Mouse (Mus musculus) left cerebral cortex, adult 11 months (tissue): ENCODE measurements around the gene Cacng4.

Source experiments
- DNase-seq: peaks from one replicate; pipeline ENCODE4 v3.0.0; 2022; ENCODE audit warnings: low spot score

The Cacng4 gene

DNA sequence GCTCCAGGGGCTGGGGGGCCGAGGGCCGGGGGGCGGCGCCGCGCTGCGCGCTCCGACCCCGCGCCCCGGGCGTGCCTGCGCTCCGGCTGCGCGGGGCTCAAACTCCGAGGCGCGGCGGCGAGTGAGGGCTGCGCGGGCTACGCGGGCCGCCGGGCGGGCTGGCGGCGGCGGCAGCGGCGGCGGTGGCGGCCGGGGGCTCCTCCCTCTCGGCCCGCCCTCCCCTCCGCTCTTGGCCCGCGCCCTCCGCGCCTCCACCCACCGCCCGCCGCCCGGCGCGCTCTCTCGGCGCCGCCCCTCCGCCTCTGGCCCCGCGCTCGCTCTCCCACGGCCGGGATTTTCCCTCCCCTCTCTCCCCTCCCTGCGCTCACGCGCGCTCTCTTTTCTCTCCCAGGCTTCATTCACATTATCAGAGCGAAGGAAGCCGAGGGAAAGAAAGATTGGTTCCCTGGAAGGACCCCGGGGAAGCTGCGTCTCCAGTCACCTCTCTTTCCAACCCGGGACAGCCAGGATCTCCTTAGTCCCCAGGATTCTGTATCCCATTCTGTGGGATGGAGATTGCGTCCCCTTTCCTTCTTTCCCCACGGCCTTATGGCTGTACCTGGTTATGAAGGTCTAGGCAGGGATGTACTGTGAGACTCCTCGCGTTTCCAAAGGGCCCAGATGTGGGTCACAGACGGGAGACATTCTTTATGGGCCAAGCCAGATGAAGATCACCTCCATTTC lies at the start of gene Cacng4:
Gene Cacng4, minus strand, starts transcription at position 11 of the 723 bp plus-strand sequence.
- no peak for DNase-seq

DNA sequence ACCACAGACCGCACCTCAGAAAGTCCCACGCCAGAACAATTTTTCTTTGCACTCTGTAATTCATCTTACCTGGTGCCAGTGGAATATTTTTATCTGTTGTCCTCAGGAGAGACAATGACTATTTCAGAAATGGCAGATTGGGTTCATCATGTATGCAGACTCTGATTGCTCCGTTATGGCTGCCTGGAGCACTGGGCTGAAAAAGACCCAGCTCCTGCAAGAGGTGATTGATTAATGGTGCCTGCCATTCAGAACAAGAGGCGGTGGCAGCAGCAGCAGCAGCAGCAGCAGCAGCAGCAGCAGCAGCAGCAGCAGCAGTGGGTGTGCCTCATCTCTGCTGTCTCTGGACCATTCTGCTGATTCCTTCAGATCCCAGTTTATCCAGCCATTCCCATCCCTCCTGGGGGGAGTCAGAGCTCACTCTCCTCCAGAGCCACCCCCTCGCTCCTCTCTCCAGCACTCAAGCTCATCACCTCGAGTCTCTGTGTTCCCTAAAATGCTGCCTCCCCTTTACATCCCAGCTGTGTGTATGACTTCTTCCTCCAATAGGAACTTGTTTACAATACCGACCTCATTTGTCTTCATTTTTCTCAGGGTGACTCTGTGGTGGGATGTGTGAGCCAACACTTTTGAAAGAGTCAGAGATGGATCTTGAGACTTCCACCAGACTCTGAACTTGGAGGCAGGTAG lies 39.1 kb upstream of the Cacng4 start:
- DNase-seq, result no peak

- DNase-seq, result no peak
Observed at GRCm38 (mm10) chr11:107817196-107817595, 22.8 kb upstream of the Cacng4 start.

- no peak for DNase-seq
Observed at GRCm38 (mm10) chr11:107812941-107813648, 18.7 kb upstream of the Cacng4 start.

GRCm38 (mm10) chr11:107812429-107812828 lies 18.1 kb upstream of the Cacng4 start:
- DNase-seq, result no peak

DNA sequence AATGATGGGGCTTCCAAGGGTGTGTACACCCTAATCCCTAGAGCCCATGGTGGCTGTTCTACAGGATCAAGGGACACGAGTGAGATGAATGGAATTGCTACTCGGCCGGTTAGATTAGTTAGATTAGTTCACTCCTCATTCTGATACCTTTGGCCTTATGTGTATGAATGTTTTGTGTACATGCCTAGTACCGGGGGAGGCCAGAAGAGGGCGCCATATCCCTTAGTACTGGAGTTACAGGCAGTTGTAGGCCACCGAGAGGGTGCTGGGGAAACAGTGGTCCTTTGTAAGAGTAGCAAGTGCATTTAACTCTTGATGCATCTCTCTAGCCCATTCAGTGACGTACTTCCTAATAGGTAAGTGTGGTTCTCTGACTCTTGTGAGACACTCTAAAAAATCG lies 14.2 kb upstream of the Cacng4 start:
- no peak for DNase-seq

- no peak for DNase-seq
Observed at GRCm38 (mm10) chr11:107806058-107806457, 11.7 kb upstream of the Cacng4 start.

DNA sequence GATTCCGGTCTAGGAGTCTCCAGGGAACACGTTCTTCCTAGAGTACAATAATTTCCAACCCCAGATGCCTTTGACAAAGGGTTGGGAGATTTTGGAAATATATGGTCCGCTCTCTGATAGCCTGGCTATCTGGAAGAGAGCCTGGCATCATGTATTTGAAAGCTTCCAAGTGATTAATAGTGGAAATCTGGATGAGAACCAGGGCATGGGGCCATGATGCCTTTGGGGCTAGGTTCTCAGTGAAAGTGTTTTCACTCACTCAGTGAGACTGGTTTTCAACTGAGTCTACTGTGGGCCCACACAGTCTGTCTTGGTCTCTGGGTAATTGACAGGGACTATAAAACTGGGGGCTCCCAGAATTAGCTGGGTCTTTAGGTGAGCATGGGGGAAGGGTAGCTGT lies 7.6 kb upstream of the Cacng4 start:
- DNase-seq, result no peak

- no peak for DNase-seq
Observed at GRCm38 (mm10) chr11:107799331-107799730, 5.0 kb upstream of the Cacng4 start.

- no peak for DNase-seq
Observed at GRCm38 (mm10) chr11:107796346-107796745, 2.0 kb upstream of the Cacng4 start.

DNA sequence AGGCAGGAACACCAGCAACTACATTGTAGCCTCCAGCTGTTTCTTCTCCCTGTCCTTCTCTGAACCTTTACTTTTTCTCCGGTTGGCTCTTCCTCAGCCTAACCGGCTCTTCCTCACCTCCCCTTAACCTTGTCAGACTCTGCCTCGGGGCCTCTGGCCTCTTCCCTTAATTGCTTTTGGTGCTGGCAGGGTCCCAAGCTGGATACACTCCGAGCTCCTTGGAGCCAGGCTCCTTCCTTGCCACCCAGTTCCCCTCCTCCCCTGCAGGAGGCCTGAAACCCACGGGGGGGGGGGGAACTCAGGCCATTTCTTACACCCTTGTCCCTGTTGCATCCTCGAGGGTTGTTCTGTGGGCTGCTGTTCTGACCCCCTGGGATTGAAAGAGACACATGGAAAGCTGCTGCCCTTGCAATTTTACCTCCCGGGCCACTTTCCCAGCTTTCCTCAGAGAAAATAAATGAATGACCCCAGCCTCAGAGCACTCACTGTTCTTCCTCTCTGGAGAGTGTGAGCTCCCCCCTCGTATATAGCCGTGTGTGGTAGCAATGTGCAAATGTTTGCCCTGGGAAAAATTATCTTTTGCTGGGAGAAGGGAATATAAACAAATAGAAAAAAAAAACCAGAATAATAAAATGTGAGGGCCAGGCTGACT lies 1.2 kb upstream of the Cacng4 start:
- no peak for DNase-seq

GRCm38 (mm10) chr11:107794103-107794493 lies 259 bp downstream of the Cacng4 start:
- no peak for DNase-seq

- no peak for DNase-seq
Observed at GRCm38 (mm10) chr11:107793200-107794102, 906 bp downstream of the Cacng4 start.

DNA sequence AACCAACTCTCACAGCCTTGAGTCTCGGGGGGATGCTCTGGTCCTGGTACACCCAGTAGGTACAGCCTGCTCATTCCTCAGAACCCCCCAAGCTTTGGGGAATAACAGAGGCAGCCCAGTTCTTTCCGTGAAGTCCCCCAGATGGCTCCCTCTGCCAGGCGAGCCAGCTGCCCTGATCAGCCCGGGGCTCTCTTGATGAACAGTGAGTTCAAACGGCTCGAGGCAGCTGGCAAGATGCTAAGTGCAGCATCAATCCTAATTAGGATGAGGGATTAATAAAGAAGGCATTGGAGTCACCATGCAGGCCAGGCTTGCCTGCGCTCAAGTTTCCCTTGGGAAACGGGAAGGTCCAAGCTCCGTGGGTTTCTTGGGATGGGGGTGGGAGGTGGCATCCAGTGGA lies 2.2 kb downstream of the Cacng4 start:
- DNase-seq, result no peak

GRCm38 (mm10) chr11:107785761-107786160 lies 8.6 kb downstream of the Cacng4 start:
- DNase-seq, result no peak

DNA sequence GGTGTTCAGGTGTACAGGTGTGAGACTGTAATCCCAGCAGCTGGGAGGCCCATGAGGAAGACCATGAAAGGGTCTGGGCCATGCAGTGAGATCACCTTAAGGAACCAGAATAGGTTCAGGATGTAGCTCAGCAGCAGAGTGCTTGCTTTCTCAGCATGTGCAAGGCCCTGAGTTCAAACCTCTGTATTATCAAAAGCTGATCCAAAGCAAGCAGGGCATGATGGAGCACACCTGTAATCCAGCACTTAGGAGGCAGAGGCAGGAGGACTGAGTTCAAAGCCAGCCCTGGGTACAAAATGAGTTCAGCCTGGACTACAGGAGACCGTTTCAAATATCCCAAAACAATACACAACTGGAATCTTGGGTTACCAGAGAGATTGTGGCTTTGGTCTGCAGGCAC lies 9.1 kb downstream of the Cacng4 start:
- DNase-seq, result no peak

DNA sequence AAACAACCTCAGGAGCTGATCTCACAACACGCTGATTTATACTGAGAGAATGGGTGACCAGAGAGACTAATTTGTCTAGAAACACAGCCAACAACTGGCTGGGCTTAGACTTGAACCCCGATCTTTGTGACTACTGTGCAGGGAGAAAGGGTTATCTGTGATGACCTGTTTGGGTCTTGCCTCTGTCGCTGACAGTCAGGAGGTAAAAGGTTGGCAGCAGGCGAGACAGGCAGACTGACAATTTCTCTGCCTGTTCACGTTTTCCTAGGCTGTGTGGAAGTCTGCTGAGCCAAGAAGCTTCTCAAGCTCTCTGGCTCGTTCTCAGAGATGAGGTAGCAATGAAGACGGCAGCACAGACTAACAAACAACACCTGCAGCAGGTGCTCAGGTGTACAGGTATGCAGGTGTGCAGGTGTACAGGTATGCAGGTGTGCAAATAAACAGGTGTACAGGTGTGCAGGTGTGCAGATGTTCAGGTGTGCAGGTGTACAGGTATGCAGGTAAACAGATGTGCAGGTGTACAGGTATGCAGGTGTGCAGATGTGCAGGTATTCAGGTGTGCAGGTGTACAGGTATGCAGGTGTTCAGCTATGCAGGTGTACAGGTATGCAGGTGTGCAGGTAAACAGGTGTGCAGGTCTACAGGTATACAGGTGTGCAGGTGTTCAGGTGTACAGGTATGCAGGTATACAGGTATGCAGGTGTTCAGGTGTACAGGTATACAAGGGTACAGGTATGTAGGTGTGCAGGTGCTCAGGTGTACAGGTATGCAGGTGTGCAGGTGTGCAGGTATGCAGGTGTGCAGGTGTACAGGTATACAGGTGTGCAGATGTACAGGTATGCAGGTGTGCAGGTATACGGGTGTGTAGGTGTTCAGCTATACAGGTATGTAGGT lies 10.2 kb downstream of the Cacng4 start:
- DNase-seq, result no peak

DNA sequence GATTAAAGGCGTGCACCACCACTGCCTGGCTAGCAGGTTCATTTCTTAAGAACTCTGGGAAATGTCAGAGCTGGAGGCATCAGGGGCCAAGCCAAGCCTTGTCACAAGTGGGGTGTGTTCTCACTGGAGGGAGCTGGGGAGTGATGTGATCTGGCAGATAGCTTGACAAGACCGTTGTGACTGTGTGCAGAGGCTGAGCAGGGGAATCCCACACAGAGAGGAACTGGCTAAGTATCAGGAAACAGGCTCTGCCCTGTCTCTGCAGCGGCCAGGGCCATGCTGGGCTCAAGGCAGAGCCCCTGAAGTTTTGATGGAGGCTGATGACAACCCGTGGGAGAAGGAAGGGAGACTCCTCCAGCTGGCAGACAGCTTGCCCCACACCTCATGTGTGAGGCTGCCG lies 11.8 kb downstream of the Cacng4 start:
- no peak for DNase-seq

GRCm38 (mm10) chr11:107778859-107779258 lies 15.5 kb downstream of the Cacng4 start:
- no peak for DNase-seq

DNA sequence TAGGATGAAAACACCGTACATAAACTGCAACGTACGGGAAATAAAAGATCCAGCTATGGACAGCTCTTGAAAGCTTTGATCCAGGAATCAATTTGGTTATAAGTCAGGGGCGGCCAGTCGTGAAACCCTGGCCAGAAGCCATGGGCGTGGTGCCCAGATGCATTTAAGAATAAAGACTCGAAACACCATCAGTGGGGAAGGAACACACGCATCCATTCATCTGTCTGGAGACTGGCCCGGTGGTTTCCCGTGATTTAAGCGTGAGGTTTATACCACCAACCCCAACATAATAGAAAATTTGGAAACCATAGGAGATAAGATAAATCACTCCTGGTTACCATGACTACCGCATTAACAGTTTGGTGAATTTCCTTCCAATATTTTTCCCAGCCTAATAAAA lies 16.9 kb downstream of the Cacng4 start:
- DNase-seq, result no peak

- no peak for DNase-seq
Observed at GRCm38 (mm10) chr11:107773312-107773711, 21.0 kb downstream of the Cacng4 start.
